Comparison of ENCODE assay signal across 8 mouse cellular contexts in genomic region chr12:79843002-79843401, GRCm38 (mm10).
A peak's percentile ranks its signal among the peaks of the same experiment; 100 is the strongest.
DNase-seq lines count a peak whose midpoint lies in the region; ATAC-seq and TF ChIP-seq lines count a peak whose summit lies in the region.

No protein-coding gene starts in this region.

- no peaks in the 10 kb centered on the region for H3K9me3 ChIP-seq in limb, embryonic 12.5 days
- H3K9me3 ChIP-seq in stomach, postnatal 0 days (ENCODE audit: control insufficient read depth, low read length), result no peaks in the 10 kb centered on the region

- ATAC-seq in limb, embryonic 12.5 days (ENCODE audit: insufficient number of reproducible peaks, insufficient read depth, low FRiP score, low TSS enrichment, low read depth), result no peak
- no peak for ATAC-seq in stomach, postnatal 0 days (ENCODE audit: low FRiP score, low TSS enrichment)

- no peak for TF ChIP-seq POLR2A in heart, adult 2 months (IDR thresholded peaks at IDR 0.05; ENCODE audit: insufficient read depth, low read depth, low read length)
- TF ChIP-seq POLR2A in thymus, adult 2 months (IDR thresholded peaks at IDR 0.05; ENCODE audit: control insufficient read depth, extremely low read depth, insufficient read depth, low read length, poor library complexity), result no peak

- no peak overlapping the region for H3K4me2 ChIP-seq in limb, embryonic 12.5 days
- no peak overlapping the region for H3K4me2 ChIP-seq in stomach, postnatal 0 days (replicated peaks; ENCODE audit: low read depth)

- H3K36me3 ChIP-seq in heart, adult 2 months (ENCODE audit: control insufficient read depth, insufficient read depth, low read length), result peaks cover 5% of the 10 kb centered on the region; the same call in 1 of the 2 replicates
- H3K36me3 ChIP-seq in thymus, adult 2 months (ENCODE audit: control insufficient read depth, insufficient read depth, low read length), result no peaks in the 10 kb centered on the region
- no peaks in the 10 kb centered on the region for H3K36me3 ChIP-seq in limb, embryonic 12.5 days
- no peaks in the 10 kb centered on the region for H3K36me3 ChIP-seq in stomach, postnatal 0 days (ENCODE audit: control insufficient read depth, insufficient read depth, low read length)

- DNase-seq in heart, adult 2 months, result no peak
- DNase-seq in heart, postnatal 4 days, result no peak
- DNase-seq in thymus, adult 2 months, result no peak
- DNase-seq in thymus, postnatal 36 days, result no peak
- no peak for DNase-seq in stomach, postnatal 0 days (ENCODE audit: low spot score)
- DNase-seq in right cerebral cortex, adult 18-20 months, result no peak
- no peak for DNase-seq in natural killer cell, adult 2 months (ENCODE audit: low spot score in 2 of 2)

- no peak overlapping the region for H3K4me3 ChIP-seq in heart, adult 2 months
- H3K4me3 ChIP-seq in thymus, adult 2 months (ENCODE audit: control insufficient read depth, insufficient read depth, low read length), result no peak overlapping the region
- no peak overlapping the region for H3K4me3 ChIP-seq in limb, embryonic 12.5 days (replicated peaks)
- no peak overlapping the region for H3K4me3 ChIP-seq in stomach, postnatal 0 days (ENCODE audit: low read depth, low read length)

- H3K79me2 ChIP-seq in heart, adult 2 months (replicated peaks; ENCODE audit: control insufficient read depth, insufficient read depth, low read length), result no peaks in the 10 kb centered on the region

- H3K27ac ChIP-seq in heart, adult 2 months, result peak overlapping the region; percentile 13; the same call in 1 of the 2 replicates
- peak overlapping the region; percentile 1; the same call in 1 of the 2 replicates for H3K27ac ChIP-seq in thymus, adult 2 months (ENCODE audit: control insufficient read depth, insufficient read depth, low read length)
- peak overlapping the region; percentile 93 for H3K27ac ChIP-seq in limb, embryonic 12.5 days
- peak overlapping the region; percentile 61 for H3K27ac ChIP-seq in stomach, postnatal 0 days (replicated peaks)

- no peak for TF ChIP-seq CTCF in heart, adult 2 months (IDR thresholded peaks at IDR 0.05)
- TF ChIP-seq CTCF in thymus, adult 2 months (IDR thresholded peaks at IDR 0.05; ENCODE audit: borderline replicate concordance, control insufficient read depth, extremely low read depth, insufficient read depth, low read length, poor library complexity), result no peak
- no peak for TF ChIP-seq CTCF in stomach, postnatal 0 days (IDR thresholded peaks at IDR 0.05; ENCODE audit: low read depth)

- 58% methylated on average over 11 of the region's 11 CpGs for WGBS in heart, adult 2 months
- WGBS in thymus, adult 2 months, result 39% methylated on average over 11 of the region's 11 CpGs
- 72% methylated on average over 11 of the region's 11 CpGs for WGBS in limb, embryonic 12.5 days
- 38% methylated on average over 11 of the region's 11 CpGs for WGBS in stomach, postnatal 0 days

- H3K4me1 ChIP-seq in heart, adult 2 months (ENCODE audit: control insufficient read depth, insufficient read depth, low read length), result peaks cover 28% of the 10 kb centered on the region
- peaks cover 52% of the 10 kb centered on the region for H3K4me1 ChIP-seq in thymus, adult 2 months (replicated peaks; ENCODE audit: control insufficient read depth, insufficient read depth, low read length)
- peaks cover 100% of the 10 kb centered on the region for H3K4me1 ChIP-seq in limb, embryonic 12.5 days (replicated peaks)
- H3K4me1 ChIP-seq in stomach, postnatal 0 days (replicated peaks; ENCODE audit: control insufficient read depth, insufficient read depth), result peaks cover 11% of the 10 kb centered on the region

- no peak overlapping the region for H3K9ac ChIP-seq in heart, adult 2 months (ENCODE audit: low read depth, low read length)
- no peak overlapping the region for H3K9ac ChIP-seq in limb, embryonic 12.5 days (replicated peaks)
- no peak overlapping the region for H3K9ac ChIP-seq in stomach, postnatal 0 days (ENCODE audit: low read length)

- no peak for TF ChIP-seq EP300 in heart, adult 2 months (IDR thresholded peaks at IDR 0.05; ENCODE audit: insufficient read depth, low read depth, low read length)
- TF ChIP-seq EP300 in stomach, postnatal 0 days (optimal IDR thresholded peaks at IDR 0.05), result no peak

- no peaks in the 10 kb centered on the region for H3K27me3 ChIP-seq in heart, adult 2 months (ENCODE audit: control insufficient read depth, insufficient read depth, low read length)
- no peaks in the 10 kb centered on the region for H3K27me3 ChIP-seq in thymus, adult 2 months (ENCODE audit: control insufficient read depth, insufficient read depth, low read length)
- no peaks in the 10 kb centered on the region for H3K27me3 ChIP-seq in limb, embryonic 12.5 days
- H3K27me3 ChIP-seq in stomach, postnatal 0 days (ENCODE audit: control insufficient read depth, insufficient read depth, low read length), result no peaks in the 10 kb centered on the region

- intact Hi-C loops in heart, adult 2 months (cut with DNase I), result loop anchor here (5.0 kb wide), 1 partner anchor 34 kb away; no protein-coding TSS in a partner anchor

Comparison
In these comparisons a context has a peak if more than half of its experiments do, and no peak if none do; other contexts are left out.
1. H3K27ac ChIP-seq: peak in every context shown above with its lines; median percentile 93 in limb, embryonic 12.5 days; 61 in stomach, postnatal 0 days; 13 in heart, adult 2 months; 1 in thymus, adult 2 months.